Mouse (Mus musculus) CH12.LX (cell line): ENCODE results near the gene Vmn1r68.

Experiments used
- CHD1 ChIP-seq: IDR thresholded peaks from 2 replicates; pipeline ENCODE4 v1.6.1; 2012; ENCODE audit warnings: low read depth, low read length, improper control_type of control experiment, inconsistent platforms
- CHD2 ChIP-seq: IDR thresholded peaks from 2 replicates; pipeline ENCODE4 v1.6.1; 2011; ENCODE audit warnings: low read length, improper control_type of control experiment
- CTCF ChIP-seq, 2 experiments: IDR thresholded peaks in 1 of 2; conservative IDR thresholded peaks in 1 of 2; 2 replicates each; pipeline ENCODE4 v1.5.1; 2011 to 2012; ENCODE audit warnings: low read depth in 2 of 2, low read length in 2 of 2, improper control_type of control experiment in 1 of 2, inconsistent platforms in 1 of 2, mild to moderate bottlenecking in 1 of 2, moderate library complexity in 1 of 2
- NRF1 ChIP-seq: IDR thresholded peaks from 2 replicates; pipeline ENCODE4 v1.6.1; 2014; ENCODE audit warnings: low read depth, mild to moderate bottlenecking, inconsistent platforms, low read length, improper control_type of control experiment, moderate library complexity
- RAD21 ChIP-seq: IDR thresholded peaks from 2 replicates; pipeline ENCODE4 v1.6.1; 2011; ENCODE audit warnings: low read depth, mild to moderate bottlenecking, low read length, improper control_type of control experiment, moderate library complexity
- SIN3A ChIP-seq: IDR thresholded peaks from 2 replicates; pipeline ENCODE4 v1.6.1; 2012; ENCODE audit warnings: low read length, improper control_type of control experiment, inconsistent platforms
- TCF12 ChIP-seq: IDR thresholded peaks from 2 replicates; pipeline ENCODE4 v1.6.1; 2014; ENCODE audit warnings: low read depth, mild to moderate bottlenecking, inconsistent platforms, low read length, improper control_type of control experiment
- USF1 ChIP-seq: IDR thresholded peaks from 2 replicates; pipeline ENCODE4 v1.6.1; 2014; ENCODE audit warnings: low read depth, mild to moderate bottlenecking, inconsistent platforms, low read length, improper control_type of control experiment
- ZMIZ1 ChIP-seq: IDR thresholded peaks from 2 replicates; pipeline ENCODE4 v1.6.1; 2012; ENCODE audit warnings: low read depth, mild to moderate bottlenecking, inconsistent platforms, low read length, improper control_type of control experiment

DNA sequence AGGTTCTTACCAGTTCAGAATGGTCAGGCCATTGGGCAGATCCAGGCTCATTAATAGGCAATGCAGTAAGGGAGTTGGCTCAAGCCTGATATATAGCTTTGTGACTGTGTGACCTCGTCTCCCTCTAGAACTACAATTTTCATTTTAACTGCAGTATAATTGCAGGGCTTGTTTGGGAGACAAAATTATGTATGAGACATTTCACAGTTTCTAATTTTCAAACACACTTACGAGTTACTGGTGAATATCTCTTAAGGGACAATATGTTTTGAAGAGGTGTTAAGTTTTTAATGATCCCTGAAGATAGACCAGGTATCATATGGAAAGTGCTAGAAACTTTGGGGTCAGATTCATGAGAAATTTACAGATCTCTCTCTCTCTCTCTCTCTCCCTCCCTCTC lies at the start of gene Vmn1r68:
- TF ChIP-seq ZMIZ1 (no peak), NRF1 (no peak), CHD2 (no peak), SIN3A (no peak), RAD21 (no peak), USF1 (no peak), TCF12 (no peak), CTCF (conservative IDR thresholded peaks at IDR 0.05 in 1 of 2, IDR thresholded peaks at IDR 0.05 in 1 of 2; ENCODE audit: low read depth in 2 of 2, low read length in 2 of 2) (no peak), CHD1 (no peak)
